Mouse (Mus musculus): ENCODE measurements around the gene Tnni3k. TPM values are rescaled to one million over a fixed set of nuclear protein-coding genes. Genes with fewer than 3 reads are reported as not detected.

The Tnni3k gene
- polyA plus RNA-seq, 1 experiment from 2014 or later: 14.2 TPM

DNA sequence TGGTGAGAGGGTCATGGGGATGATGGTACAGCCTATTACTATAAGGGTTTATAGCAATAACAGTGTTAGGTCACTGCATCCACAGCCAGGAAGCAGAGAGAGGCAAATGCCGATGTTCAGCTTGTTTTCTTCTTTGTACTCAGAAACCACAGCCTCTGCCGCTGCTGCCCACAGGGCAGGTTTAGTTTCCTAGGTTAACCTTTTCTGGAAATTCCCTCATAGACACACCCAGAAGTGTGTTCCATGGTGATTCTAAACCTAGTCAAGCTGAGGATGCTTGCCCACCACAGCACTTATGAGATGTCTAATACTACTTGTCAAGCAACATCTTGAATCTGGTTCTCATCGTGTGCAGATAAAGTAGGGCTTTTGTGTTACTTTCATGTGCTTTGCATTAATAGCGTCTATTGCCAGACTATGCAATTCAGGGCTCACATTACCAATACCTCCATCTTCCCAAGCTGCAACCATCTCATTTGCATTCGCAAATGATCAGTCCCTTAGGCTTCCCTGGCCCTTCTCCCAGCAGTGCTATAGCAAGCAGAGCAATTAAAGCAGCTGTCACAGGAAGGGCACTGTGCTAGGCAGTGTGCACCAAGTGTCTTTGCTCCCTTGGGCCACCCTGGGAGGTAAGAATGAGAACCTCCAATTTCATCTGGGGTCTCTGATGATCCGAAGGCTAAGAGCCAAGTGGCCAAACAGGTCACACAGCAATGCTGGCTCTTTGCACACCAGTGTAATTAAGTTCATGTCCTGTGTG, 276.2 kb downstream of the Tnni3k start:
- Histone ChIP-seq H3K4me3 (no peak overlapping the region), H3K4me1 (no peaks in the 10 kb centered on the region), H3K9me3 (no peaks in the 10 kb centered on the region), H3K27ac (no peak overlapping the region), H3K27me3 (ENCODE audit: insufficient read depth, poor library complexity, severe bottlenecking) (peaks cover 3% of the 10 kb centered on the region; the same call in 1 of the 2 replicates), H3K36me3 (no peaks in the 10 kb centered on the region)
- no peak for DNase-seq (ENCODE audit: low spot score)
- 75% methylated on average over 6 of the region's 6 CpGs for WGBS

DNA sequence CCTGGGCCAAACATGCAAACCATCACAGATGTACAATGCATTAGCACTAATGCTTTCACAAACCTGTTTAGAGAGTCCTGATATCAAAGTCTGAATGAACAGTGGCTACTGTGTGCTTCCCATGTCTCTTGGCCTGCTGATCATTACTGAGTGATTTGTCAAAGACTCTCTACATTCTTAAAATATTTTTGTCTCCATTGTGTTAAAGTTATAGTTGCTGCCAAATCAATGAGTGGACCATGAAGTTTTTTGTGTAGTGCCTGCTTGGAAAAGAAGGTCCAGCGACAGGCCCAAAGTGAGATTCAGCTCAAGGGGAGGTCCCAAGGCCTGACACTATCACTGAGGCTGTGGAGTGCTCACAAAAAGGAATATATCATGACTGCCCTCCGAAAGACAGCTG, 283.6 kb downstream of the Tnni3k start:
- Histone ChIP-seq H3K27me3 (ENCODE audit: insufficient read depth, poor library complexity, severe bottlenecking) (no peaks in the 10 kb centered on the region), H3K4me3 (no peak overlapping the region), H3K27ac (no peak overlapping the region), H3K36me3 (no peaks in the 10 kb centered on the region), H3K4me1 (no peaks in the 10 kb centered on the region), H3K9me3 (no peaks in the 10 kb centered on the region)
- DNase-seq (ENCODE audit: low spot score): no peak
- 93% methylated on average over 2 of the region's 2 CpGs for WGBS

DNA sequence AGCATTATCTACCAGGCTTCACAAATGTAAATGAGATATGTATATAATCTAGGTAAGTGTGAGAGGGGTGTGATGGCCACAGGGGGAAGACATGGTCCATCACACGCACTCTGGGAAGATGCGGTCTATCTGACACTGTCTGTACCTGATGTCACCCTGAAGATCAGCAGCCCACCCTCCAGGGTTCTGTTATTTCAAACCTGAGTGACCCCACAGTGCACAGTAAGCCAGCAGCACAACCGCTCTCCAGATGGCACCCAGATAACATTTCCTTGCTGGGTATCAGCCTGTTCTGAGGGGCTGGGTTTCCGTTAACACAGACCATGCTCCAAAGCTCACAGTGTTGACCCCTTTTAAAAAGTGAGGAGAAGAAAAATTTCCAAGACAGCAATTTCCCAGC, 288.9 kb downstream of the Tnni3k start:
- Histone ChIP-seq H3K27ac (no peak overlapping the region), H3K36me3 (no peaks in the 10 kb centered on the region), H3K4me1 (no peaks in the 10 kb centered on the region), H3K9me3 (no peaks in the 10 kb centered on the region), H3K4me3 (no peak overlapping the region), H3K27me3 (ENCODE audit: insufficient read depth, poor library complexity, severe bottlenecking) (peaks cover 23% of the 10 kb centered on the region)
- DNase-seq (ENCODE audit: low spot score): no peak
- WGBS: 73% methylated on average over 4 of the region's 4 CpGs

DNA sequence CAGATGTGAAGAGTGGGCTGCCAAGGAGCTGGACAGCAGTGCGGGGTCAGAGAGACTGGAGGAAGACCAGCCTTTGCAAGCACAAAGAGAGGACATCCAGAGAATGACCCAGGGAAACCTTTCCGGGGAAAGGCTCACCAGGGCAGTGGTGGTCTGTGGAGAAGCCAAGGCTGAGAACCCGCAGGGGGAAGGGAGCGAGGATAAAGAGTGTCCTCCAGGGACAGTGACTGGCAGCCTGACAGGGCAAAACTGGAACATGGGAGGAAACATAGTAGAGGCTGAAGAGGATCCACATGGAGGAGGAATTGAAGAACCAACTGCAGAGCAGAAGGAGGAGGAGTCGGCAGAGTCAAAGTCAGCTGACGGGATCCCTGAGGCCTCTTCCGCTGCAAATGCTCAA, 291.1 kb downstream of the Tnni3k start:
- H3K4me1 ChIP-seq: no peaks in the 10 kb centered on the region
- no peak overlapping the region for H3K27ac ChIP-seq
- H3K4me3 ChIP-seq: no peak overlapping the region
- H3K27me3 ChIP-seq (ENCODE audit: insufficient read depth, poor library complexity, severe bottlenecking): peaks cover 23% of the 10 kb centered on the region
- WGBS: 76% methylated on average over 7 of the region's 7 CpGs
- H3K9me3 ChIP-seq: no peaks in the 10 kb centered on the region
- DNase-seq (ENCODE audit: low spot score): no peak
- no peaks in the 10 kb centered on the region for H3K36me3 ChIP-seq

DNA sequence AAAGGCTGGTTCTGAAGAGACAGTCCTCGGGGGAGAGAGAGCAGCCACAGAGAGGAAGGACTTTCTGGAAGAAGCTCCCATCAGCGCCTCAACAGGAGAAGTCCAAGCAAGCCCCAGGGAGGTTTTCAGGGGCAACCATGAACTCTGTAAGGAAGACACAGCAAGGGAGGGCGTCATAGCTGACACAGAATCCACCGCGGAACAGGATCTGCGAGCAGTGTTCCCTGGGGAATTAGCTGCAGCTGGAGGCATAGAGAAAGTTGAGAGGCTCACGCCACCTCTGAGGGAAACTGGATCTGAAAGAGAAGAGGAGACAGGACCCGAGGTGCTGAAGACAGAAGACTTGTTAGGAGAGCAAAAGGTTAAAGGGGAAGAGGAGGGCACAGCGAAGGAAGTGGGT, 291.8 kb downstream of the Tnni3k start:
- no peak overlapping the region for H3K4me3 ChIP-seq
- H3K36me3 ChIP-seq: no peaks in the 10 kb centered on the region
- no peaks in the 10 kb centered on the region for H3K4me1 ChIP-seq
- H3K9me3 ChIP-seq: no peaks in the 10 kb centered on the region
- no peak for DNase-seq (ENCODE audit: low spot score)
- peaks cover 23% of the 10 kb centered on the region for H3K27me3 ChIP-seq (ENCODE audit: insufficient read depth, poor library complexity, severe bottlenecking)
- H3K27ac ChIP-seq: no peak overlapping the region
- 66% methylated on average over 9 of the region's 9 CpGs for WGBS

DNA sequence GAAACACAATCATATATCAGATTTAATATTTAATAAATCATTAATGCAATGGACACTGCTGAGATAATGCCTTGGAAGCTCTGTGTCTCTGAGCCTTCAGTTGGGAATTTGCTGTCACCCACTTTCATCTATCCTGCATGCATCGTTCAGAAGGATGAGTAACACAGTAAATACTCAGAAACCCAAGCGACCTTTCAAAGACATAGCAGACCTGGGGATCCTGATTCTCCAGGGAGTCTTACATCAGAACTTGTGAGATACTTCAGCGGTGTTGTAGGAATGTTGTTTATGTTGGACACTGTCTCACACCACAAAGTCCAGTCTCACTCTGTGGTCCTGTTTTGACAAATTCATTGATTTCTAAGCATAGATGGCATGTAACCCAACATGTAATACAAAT, 294.1 kb downstream of the Tnni3k start:
- 79% methylated on average over 3 of the region's 3 CpGs for WGBS
- peaks cover 23% of the 10 kb centered on the region for H3K27me3 ChIP-seq (ENCODE audit: insufficient read depth, poor library complexity, severe bottlenecking)
- DNase-seq (ENCODE audit: low spot score): no peak
- H3K27ac ChIP-seq: no peak overlapping the region
- no peaks in the 10 kb centered on the region for H3K36me3 ChIP-seq
- no peak overlapping the region for H3K4me3 ChIP-seq
- no peaks in the 10 kb centered on the region for H3K9me3 ChIP-seq
- H3K4me1 ChIP-seq: no peaks in the 10 kb centered on the region

DNA sequence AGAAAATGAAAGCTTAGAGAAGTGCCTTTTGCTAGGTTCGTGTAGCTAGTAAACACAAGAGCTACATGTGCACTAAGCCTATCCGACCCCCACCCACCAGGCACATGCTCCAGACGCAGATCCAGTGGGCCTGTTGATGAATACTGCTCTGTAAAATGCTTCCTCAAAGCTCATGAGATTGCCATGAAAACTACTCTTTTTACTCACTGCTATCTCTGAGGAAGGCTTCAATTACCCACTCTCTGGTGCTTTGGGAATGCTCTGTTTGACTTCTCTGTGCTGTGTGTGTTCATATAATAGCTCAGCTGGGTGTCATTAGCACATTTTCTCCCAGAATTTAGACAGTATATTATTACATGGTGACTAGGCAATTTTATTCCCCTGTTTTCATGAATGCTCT, 297.1 kb downstream of the Tnni3k start:
- WGBS: 70% methylated on average over 3 of the region's 3 CpGs
- Histone ChIP-seq H3K4me1 (peaks cover 4% of the 10 kb centered on the region; the same call in 1 of the 2 replicates), H3K27ac (no peak overlapping the region), H3K27me3 (ENCODE audit: insufficient read depth, poor library complexity, severe bottlenecking) (peaks cover 12% of the 10 kb centered on the region; the same call in 1 of the 2 replicates), H3K4me3 (no peak overlapping the region), H3K9me3 (no peaks in the 10 kb centered on the region), H3K36me3 (no peaks in the 10 kb centered on the region)
- no peak for DNase-seq (ENCODE audit: low spot score)

DNA sequence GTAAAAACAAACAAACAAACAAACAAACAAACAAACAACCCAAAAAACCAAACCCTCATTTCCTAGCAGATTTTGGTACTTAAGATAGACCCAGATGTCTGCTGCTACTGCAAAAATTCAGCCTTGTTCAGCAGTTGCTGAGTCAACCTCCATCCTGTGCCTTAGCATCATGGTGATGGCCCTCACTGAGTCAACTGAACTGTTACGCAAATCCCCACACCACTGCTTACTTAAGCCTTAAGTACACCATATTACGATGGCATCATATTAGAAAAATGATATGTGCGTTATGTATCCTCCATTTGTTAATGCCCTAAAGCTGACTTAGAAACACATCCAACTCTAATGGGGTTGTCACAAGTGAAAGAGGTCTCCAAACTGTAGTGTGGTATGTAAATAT, 300.0 kb downstream of the Tnni3k start:
- Histone ChIP-seq H3K4me1 (peaks cover 4% of the 10 kb centered on the region; the same call in 1 of the 2 replicates), H3K27me3 (ENCODE audit: insufficient read depth, poor library complexity, severe bottlenecking) (no peaks in the 10 kb centered on the region), H3K36me3 (no peaks in the 10 kb centered on the region), H3K4me3 (no peak overlapping the region), H3K27ac (no peak overlapping the region), H3K9me3 (no peaks in the 10 kb centered on the region)
- no peak for DNase-seq (ENCODE audit: low spot score)
- WGBS: 90% methylated on average over 3 of the region's 3 CpGs

DNA sequence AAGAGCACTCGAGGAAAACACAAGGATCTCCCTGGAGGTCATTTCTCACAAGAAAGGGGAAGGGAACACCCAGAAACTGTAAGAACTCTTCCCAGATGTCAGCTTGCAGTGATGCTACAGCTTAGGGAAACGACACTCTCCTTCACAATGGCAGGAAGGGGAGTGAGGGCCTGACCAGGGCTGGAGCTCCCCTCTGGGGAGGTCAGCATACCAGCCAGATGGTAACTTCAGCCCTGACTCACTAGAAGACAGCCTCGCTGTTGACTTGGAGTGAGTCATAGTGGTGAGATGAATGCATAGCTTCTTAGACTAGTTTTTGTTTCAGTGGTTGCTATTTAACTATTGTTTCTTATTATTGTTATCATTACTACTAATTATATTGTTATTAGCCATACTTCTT, 300.7 kb downstream of the Tnni3k start:
- no peaks in the 10 kb centered on the region for H3K36me3 ChIP-seq
- peaks cover 4% of the 10 kb centered on the region; the same call in 1 of the 2 replicates for H3K4me1 ChIP-seq
- no peaks in the 10 kb centered on the region for H3K9me3 ChIP-seq
- WGBS: 39% methylated on average over 3 of the region's 3 CpGs
- H3K4me3 ChIP-seq: no peak overlapping the region
- H3K27me3 ChIP-seq (ENCODE audit: insufficient read depth, poor library complexity, severe bottlenecking): no peaks in the 10 kb centered on the region
- H3K27ac ChIP-seq: no peak overlapping the region
- no peak for DNase-seq (ENCODE audit: low spot score)

DNA sequence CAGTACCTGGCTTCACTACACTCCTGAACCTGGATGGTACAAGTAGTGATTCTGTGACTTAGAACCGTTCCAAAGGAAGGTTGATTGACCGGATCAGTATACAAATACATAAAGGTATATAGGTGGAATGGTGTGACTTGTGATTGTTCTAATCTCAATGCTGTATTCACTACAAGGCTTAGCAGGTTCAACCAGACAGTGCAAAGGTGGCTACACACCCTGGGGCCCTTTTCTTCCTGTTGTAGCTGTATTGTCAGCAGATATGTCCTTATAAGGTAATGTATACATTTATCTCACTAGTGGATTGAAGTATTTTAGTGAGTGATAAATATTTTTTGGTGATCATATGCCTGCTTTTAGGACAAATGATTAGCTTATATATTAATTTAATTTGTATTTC, 310.9 kb downstream of the Tnni3k start:
- Histone ChIP-seq H3K4me3 (no peak overlapping the region), H3K4me1 (no peaks in the 10 kb centered on the region), H3K36me3 (no peaks in the 10 kb centered on the region), H3K27ac (no peak overlapping the region), H3K9me3 (no peaks in the 10 kb centered on the region), H3K27me3 (ENCODE audit: insufficient read depth, poor library complexity, severe bottlenecking) (no peaks in the 10 kb centered on the region)
- 82% methylated on average over 2 of the region's 2 CpGs for WGBS
- DNase-seq (ENCODE audit: low spot score): no peak

DNA sequence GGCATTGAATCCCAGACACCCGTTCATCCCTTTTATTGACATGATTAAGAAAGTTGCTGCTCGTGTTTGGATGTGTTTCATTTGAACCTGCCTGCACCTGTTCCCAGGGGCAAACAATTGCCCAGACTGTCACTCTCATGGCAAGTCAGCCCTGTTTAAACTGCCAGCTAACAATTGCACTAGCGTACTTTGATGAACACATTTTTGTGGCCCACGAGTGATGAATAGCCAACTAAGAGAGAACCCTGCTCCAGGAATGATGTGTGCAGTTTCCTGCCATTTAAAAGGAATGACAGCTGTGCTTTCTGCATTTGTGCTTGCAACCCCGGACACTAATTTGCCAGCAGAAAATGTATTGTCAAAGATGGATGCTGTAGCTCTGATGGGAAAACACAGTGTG, 312.3 kb downstream of the Tnni3k start:
- H3K36me3 ChIP-seq: no peaks in the 10 kb centered on the region
- WGBS: 76% methylated on average over 5 of the region's 5 CpGs
- no peak overlapping the region for H3K4me3 ChIP-seq
- H3K9me3 ChIP-seq: no peaks in the 10 kb centered on the region
- H3K27ac ChIP-seq: no peak overlapping the region
- no peaks in the 10 kb centered on the region for H3K27me3 ChIP-seq (ENCODE audit: insufficient read depth, poor library complexity, severe bottlenecking)
- no peak for DNase-seq (ENCODE audit: low spot score)
- no peaks in the 10 kb centered on the region for H3K4me1 ChIP-seq

DNA sequence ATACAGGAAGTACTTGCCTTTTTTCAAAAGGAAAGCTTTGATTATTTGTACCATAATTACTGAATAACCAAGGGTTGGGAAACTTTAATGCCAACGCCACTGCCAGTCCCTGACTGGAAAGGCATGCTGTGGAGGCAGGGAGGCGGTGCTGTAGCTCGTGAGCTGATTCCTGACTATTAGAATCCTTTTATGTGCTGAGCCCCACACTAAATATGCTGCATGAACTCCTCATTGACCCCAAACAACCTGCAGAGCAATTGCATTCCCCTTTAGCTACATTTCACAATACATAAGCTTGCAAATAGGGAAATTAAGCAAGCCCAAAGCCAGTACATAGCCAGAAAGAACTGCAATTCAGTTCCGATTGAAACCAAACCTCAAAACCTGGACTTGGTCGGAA, 313.7 kb downstream of the Tnni3k start:
- Histone ChIP-seq H3K9me3 (no peaks in the 10 kb centered on the region), H3K27me3 (ENCODE audit: insufficient read depth, poor library complexity, severe bottlenecking) (no peaks in the 10 kb centered on the region), H3K27ac (no peak overlapping the region), H3K36me3 (no peaks in the 10 kb centered on the region), H3K4me3 (no peak overlapping the region), H3K4me1 (no peaks in the 10 kb centered on the region)
- WGBS: 76% methylated on average over 5 of the region's 5 CpGs
- no peak for DNase-seq (ENCODE audit: low spot score)

All from heart, embryonic 10.5 days (tissue).